Mouse (Mus musculus): Measurements from ENCODE around the gene Dhx33. TPM values are rescaled to one million over a fixed set of nuclear protein-coding genes. Genes with fewer than 3 reads are reported as not detected.
A peak's percentile ranks its signal among the peaks of the same experiment; 100 is the strongest.

Dhx33 gene
- 10 to 100 TPM; 25.7 to 28.6 (median 26.2) TPM for total RNA-seq (2022)

DNA sequence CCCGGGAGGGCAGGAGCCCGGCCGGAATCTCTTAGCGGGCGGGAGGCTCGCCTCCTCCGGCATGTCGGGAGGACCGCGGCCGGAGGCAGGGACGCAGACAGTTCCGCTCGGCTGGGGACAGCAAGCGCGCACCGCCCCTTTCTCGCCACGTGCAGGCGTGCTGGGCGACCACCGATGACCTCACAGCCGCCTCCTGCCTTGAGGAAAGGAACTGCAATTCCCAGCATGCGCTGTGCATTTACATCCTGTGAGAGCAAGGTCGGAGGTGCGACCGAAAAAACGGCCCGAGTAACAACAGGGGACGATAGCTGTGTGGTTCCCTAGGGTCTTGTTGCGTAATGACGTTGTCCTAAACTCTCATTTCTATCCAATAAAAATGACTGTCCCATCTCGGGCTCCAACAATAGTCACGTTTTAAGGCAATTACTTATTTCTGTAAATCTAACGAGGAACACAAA is at the start of gene Dhx33:
Dhx33 (minus strand) TSS at position 122 of the 458 bp plus-strand sequence.
- peak; percentile 85 to 97 for DNase-seq (ENCODE audit: low spot score in 2 of 2)

GRCm38 (mm10) chr11:71052554-71052953 is 48.3 kb upstream of the Dhx33 start:
- DNase-seq (ENCODE audit: low spot score in 2 of 2), result no peak

GRCm38 (mm10) chr11:71039526-71040298 is 35.5 kb upstream of the Dhx33 start:
- DNase-seq (ENCODE audit: low spot score in 2 of 2), result no peak

GRCm38 (mm10) chr11:71033163-71033761 is 29.0 kb upstream of the Dhx33 start, which contains the start of gene 6330403K07Rik:
Gene 6330403K07Rik, minus strand, starts transcription at chr11:71033513.
- DNase-seq (ENCODE audit: low spot score in 2 of 2), result peak in 1 of 2 experiments; percentile 83

DNA sequence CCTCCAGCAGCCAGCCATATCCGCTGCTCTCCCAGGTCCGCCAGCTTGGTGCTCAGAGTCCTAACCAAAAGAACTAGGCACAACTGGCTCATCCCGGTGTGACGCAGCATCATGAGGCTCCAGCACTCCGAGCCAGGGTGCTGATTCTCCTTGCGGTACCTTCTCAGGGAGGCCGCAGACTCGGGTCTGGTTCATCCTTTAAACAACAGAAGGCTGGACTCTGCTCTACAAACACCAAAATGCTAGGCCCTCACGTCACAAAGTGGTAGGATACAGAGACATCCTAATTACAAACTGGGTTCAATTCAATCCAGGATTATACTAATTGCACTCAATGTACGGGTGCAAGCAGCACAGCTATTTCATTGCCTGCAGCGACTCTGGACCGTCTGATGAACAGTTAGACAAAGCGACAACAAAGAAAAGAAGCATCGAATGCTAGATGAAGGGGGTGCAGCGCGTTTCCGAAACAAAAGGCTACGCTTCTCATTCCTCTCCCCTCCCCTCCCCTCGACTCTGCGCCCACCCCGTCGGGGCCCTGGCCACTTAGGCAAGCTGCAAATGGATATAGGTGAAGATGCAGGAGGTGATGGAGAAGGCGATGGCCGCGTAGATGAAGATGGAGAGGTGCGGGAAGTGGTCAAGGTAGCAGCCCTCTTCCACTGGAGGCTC is 28.4 kb upstream of the Dhx33 start:
- DNase-seq (ENCODE audit: low spot score in 2 of 2), result peak; percentile 39 to 47

DNA sequence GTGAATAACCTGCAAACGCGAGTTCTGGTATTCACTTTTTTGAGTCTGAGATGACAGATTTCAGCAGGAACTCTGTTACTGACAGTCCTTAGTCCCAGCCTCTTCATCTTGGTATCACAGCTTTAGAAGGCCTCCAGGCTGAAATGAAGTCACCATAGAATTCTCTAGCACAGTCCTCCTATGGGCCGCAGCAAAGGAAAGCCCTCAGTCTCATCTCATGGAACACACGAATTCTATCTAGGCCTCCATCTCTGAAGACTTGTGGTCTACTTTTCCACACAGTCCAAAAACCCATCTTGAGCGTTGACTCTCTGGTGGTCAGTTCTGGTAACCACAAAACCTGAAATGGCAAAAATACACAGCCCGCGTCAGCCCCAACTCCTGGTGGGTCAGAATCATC is 27.8 kb upstream of the Dhx33 start:
- no peak for DNase-seq (ENCODE audit: low spot score in 2 of 2)

GRCm38 (mm10) chr11:71029403-71030118 is 25.3 kb upstream of the Dhx33 start:
- DNase-seq (ENCODE audit: low spot score in 2 of 2), result no peak

DNA sequence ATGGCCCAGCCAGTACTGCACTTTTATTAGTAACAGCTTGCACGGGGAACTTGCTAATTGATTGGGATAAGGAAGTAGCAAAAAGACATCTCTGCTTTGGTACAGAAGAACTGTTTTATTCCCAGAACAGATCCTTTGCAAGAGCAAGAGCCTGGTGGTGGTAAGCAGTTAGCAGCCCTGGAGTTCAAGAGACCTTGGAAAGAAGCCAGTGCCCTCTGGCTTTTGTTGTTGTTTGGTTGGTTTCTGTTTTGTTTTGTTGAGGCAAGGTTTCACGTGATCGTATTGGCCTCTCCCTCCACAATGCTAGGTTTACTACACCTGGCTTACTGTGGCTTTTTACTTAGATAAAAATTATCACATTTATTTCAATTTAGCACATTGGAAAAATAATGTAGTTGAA is 24.0 kb upstream of the Dhx33 start:
- no peak for DNase-seq (ENCODE audit: low spot score in 2 of 2)

- peak; percentile 95 to 100 for DNase-seq (ENCODE audit: low spot score in 2 of 2)
Observed at GRCm38 (mm10) chr11:71019201-71020068, 15.2 kb upstream of the Dhx33 start, which contains the start of the genes Mis12 and Derl2. Gene Mis12, plus strand, starts transcription at chr11:71019611. Gene Derl2, minus strand, starts transcription at chr11:71019841.

DNA sequence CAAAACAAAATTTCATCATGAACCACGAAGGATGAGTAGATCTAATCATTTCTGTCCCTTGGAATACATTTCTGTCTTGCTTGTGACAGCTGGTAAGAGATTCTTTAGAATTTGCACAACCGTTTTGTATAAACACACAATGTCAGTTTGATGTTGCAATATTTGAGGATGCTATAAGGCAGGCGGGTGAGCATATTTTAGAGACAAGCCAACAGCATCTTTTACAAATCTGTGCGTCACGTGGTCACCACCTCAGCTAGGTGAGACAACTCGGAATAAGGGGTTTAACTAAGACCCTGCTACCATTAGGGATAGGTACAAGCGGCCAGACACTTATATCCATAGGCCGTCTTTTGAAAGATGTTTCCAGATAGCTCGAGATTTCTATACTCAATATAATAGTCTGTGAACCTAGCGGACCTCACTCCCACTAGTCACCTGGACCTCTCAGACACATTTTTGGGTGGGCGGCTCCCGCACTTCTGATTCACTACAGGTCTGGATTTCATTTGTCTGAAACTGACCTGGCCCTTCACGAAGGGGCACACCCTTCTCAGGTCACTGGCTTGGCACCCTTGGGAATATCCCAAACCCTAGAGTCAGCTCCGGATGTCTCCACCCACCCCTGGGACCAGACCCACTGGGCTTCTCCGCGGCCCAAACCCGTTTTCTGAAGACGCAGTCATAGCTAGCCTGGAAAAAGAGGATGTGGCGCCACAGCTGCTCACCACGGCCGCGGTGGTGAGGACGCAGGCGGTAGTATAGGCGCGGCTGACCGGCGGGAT is 14.4 kb upstream of the Dhx33 start:
- peak in 1 of 2 experiments; percentile 27 for DNase-seq (ENCODE audit: low spot score in 2 of 2)

DNA sequence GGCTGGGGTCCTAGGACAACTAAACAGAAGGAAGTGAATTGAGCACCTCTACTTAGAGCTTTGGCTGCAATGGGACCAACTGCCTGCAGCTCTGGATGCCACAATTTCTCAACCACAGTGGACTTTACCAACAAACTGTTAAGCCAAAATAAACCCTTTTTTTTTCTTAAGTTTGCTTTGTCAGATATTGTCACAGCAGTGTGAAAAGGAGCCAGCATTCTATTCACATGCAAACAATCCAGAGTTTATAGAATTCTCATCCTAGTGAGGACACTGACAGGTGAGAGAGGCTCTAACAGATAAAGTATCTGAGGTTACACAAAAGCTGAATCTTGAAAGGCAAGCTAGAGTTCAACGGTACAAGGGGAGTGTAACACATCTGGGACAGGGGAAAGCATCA is 12.8 kb upstream of the Dhx33 start:
- DNase-seq (ENCODE audit: low spot score in 2 of 2), result no peak

GRCm38 (mm10) chr11:71012743-71013142 is 8.5 kb upstream of the Dhx33 start:
- DNase-seq (ENCODE audit: low spot score in 2 of 2), result no peak

- no peak for DNase-seq (ENCODE audit: low spot score in 2 of 2)
Observed at GRCm38 (mm10) chr11:71008321-71008720, 4.1 kb upstream of the Dhx33 start.

GRCm38 (mm10) chr11:71007831-71008230 is 3.6 kb upstream of the Dhx33 start:
- DNase-seq (ENCODE audit: low spot score in 2 of 2), result no peak

- no peak for DNase-seq (ENCODE audit: low spot score in 2 of 2)
Observed at GRCm38 (mm10) chr11:71007026-71007425, 2.8 kb upstream of the Dhx33 start.

- no peak for DNase-seq (ENCODE audit: low spot score in 2 of 2)
Observed at GRCm38 (mm10) chr11:71005046-71005445, 809 bp upstream of the Dhx33 start.

DNA sequence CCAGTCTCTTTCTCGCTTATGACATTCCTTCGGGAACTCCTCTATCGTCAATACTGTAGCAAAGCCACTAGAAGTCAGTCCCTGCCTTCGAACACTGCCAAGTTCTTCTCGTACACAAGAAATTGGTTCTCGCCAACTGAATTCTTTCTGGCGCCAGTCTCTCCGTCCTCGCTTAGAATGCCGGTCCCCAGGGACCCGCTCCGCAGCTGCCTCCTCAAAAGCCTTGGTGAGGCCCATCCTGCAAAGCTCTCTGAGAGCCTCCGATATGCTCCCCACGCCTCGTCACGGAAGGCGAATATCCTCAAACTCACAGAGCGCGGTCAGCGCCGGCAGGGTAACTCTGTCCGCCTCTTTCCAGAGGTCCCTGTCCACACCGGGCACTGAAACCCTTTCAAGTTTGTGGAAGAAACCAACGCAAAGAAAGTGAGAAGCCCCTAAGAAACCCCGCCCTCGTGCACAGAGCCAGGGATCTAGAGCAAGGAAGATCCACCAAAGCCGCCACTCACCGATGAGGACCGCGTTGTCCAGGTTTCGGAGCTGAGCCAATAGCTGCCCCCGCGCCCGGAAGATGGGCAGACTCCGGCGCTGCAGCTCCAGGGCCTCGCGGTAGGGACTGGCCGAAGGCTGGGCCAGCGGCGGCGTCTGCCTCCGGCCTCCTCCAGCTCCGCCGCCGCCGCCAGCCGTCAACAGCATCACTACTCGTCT is 474 bp downstream of the Dhx33 start:
- DNase-seq (ENCODE audit: low spot score in 2 of 2), result no peak

GRCm38 (mm10) chr11:71001167-71001566 is 3.1 kb downstream of the Dhx33 start:
- DNase-seq (ENCODE audit: low spot score in 2 of 2), result peak in 1 of 2 experiments; percentile 28
